Mouse (Mus musculus): ENCODE measurements around the gene Drg2.

DNA sequence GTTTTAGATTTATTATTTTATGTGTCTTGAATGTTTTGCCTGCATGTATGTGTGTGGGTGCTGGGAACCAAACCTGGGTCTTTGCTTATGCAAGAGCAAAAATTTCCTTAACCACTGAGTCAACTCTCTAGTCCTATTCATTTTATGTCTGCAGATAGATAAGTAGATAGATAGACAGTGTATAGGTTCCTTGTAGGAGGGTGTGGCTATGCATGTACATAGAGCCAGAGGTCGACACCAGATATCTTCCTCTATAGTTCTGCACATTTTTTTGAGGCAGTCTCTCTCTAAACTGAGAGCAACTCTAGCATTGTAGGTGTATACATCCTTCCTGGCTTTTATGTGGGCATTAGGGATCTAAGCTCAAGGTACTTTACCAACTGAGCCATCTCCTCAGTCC, 19.3 kb upstream of the Drg2 start:
- no peak for TF ChIP-seq CTCF (IDR thresholded peaks at IDR 0.05)
- TF ChIP-seq EP300 (IDR thresholded peaks at IDR 0.05; ENCODE audit: insufficient read depth, low read depth, low read length) = no peak
- no peak for TF ChIP-seq POLR2A (IDR thresholded peaks at IDR 0.05; ENCODE audit: insufficient read depth, low read depth, low read length)

Data from heart, adult 2 months (tissue).